Mouse (Mus musculus) neural tube, embryonic 14.5 days (tissue): ENCODE data around the gene Itga6. TPM values are rescaled to one million over a fixed set of nuclear protein-coding genes. Genes with fewer than 3 reads are reported as not detected.

Experiments used
- ATAC-seq: fragments of 200-750 bp; cut with Nextera tagmentation; 2 replicates; pipeline ENCODE4 v1.8.0; 2017; ENCODE audit warnings: low read depth, mild to moderate bottlenecking, moderate TSS enrichment, moderate library complexity
- H3K27ac ChIP-seq: fragments of 300-500 bp; sonication (generic); 2 replicates; pipeline ENCODE4 v1.5.1; 2014; ENCODE audit warnings: low read depth, mild to moderate bottlenecking, control low read depth, low read length, moderate library complexity, mixed read lengths
- H3K27me3 ChIP-seq: fragments of 300-500 bp; sonication (generic); 2 replicates; pipeline ENCODE4 v1.6.1; 2014; ENCODE audit warnings: low read length; ENCODE audit not compliant: control insufficient read depth, insufficient read depth
- H3K36me3 ChIP-seq: fragments of 300-500 bp; sonication (generic); 2 replicates; pipeline ENCODE4 v1.6.1; 2014; ENCODE audit warnings: low read length, mixed read lengths; ENCODE audit not compliant: control insufficient read depth, insufficient read depth
- H3K4me1 ChIP-seq: fragments of 300-500 bp; sonication (generic); 2 replicates; pipeline ENCODE4 v1.6.1; 2014; ENCODE audit warnings: low read length; ENCODE audit not compliant: control insufficient read depth, insufficient read depth
- H3K4me2 ChIP-seq: fragments of 300-500 bp; sonication (generic); 2 replicates; pipeline ENCODE4 v1.6.1; 2014; ENCODE audit warnings: mild to moderate bottlenecking, low read depth, low read length, control low read depth
- H3K4me3 ChIP-seq: fragments of 300-500 bp; sonication (generic); 2 replicates; pipeline ENCODE4 v1.5.1; 2014; ENCODE audit warnings: low read depth, low read length, control low read depth, mixed read lengths
- H3K9ac ChIP-seq: fragments of 300-500 bp; sonication (generic); replicated peaks from 2 replicates; pipeline ENCODE4 v1.6.1; 2014; ENCODE audit warnings: low read depth, mild to moderate bottlenecking, control low read depth, low read length, mixed read lengths
- H3K9me3 ChIP-seq: fragments of 300-500 bp; sonication (generic); 2 replicates; pipeline ENCODE4 v1.6.1; 2016; ENCODE audit warnings: low read length; ENCODE audit not compliant: control insufficient read depth
- WGBS: fragments of 180-500 bp; shearing (Covaris S2); extraction: QIAGEN DNeasy Blood & Tissue Kit; methylation state at CpG from one replicate; pipeline ENCODE4 v1.1.7; 2014; 5-methylcytosine and 5-hydroxymethylcytosine counted together
- polyA plus RNA-seq: library from polyadenylated mRNA; unstranded; fragments of >200 nt; fragmentation: Nextera tagmentation; extraction: Ambion mirVana; gene quantifications from 2 replicates; pipeline ENCODE4 v1.2.1, GENCODE M21; 2014

The Itga6 gene
- polyA plus RNA-seq, 1 experiment from 2014 or later, result 21.5 TPM

- H3K4me2 ChIP-seq, result no peak overlapping the region
- ATAC-seq, result no peak
- WGBS, result 67% methylated on average over 7 of the region's 7 CpGs
- peaks cover 4% of the 10 kb centered on the region; the same call in 1 of the 2 replicates for H3K4me1 ChIP-seq
- no peaks in the 10 kb centered on the region for H3K9me3 ChIP-seq
- no peaks in the 10 kb centered on the region for H3K27me3 ChIP-seq
- H3K36me3 ChIP-seq, result no peaks in the 10 kb centered on the region
- H3K27ac ChIP-seq, result no peak overlapping the region
- H3K4me3 ChIP-seq, result no peak overlapping the region
- no peak overlapping the region for H3K9ac ChIP-seq
Observed at GRCm38 (mm10) chr2:71743377-71743776, 2.0 kb upstream of the Itga6 start.

- Histone ChIP-seq H3K9ac (no peak overlapping the region), H3K9me3 (no peaks in the 10 kb centered on the region), H3K36me3 (no peaks in the 10 kb centered on the region), H3K4me1 (peaks cover 4% of the 10 kb centered on the region; the same call in 1 of the 2 replicates), H3K4me2 (no peak overlapping the region), H3K27ac (no peak overlapping the region), H3K4me3 (no peak overlapping the region), H3K27me3 (no peaks in the 10 kb centered on the region)
- no peak for ATAC-seq
- WGBS, result 24% methylated on average over 9 of the region's 9 CpGs
Observed at GRCm38 (mm10) chr2:71744320-71744719, 1.1 kb upstream of the Itga6 start.

- Histone ChIP-seq H3K9ac (no peak overlapping the region), H3K9me3 (no peaks in the 10 kb centered on the region), H3K4me1 (peaks cover 8% of the 10 kb centered on the region; the same call in 1 of the 2 replicates), H3K27me3 (no peaks in the 10 kb centered on the region), H3K27ac (no peak overlapping the region), H3K4me3 (no peak overlapping the region), H3K36me3 (no peaks in the 10 kb centered on the region), H3K4me2 (no peak overlapping the region)
- ATAC-seq, result no peak
- 12% methylated on average over 11 of the region's 11 CpGs for WGBS
Observed at GRCm38 (mm10) chr2:71744861-71745507, 432 bp upstream of the Itga6 start.

- no peak for ATAC-seq
- Histone ChIP-seq H3K9me3 (no peaks in the 10 kb centered on the region), H3K27ac (no peak overlapping the region), H3K4me2 (no peak overlapping the region), H3K36me3 (no peaks in the 10 kb centered on the region), H3K4me1 (peaks cover 9% of the 10 kb centered on the region; the same call in 1 of the 2 replicates), H3K27me3 (no peaks in the 10 kb centered on the region), H3K9ac (no peak overlapping the region), H3K4me3 (no peak overlapping the region)
- 90% methylated on average over 5 of the region's 5 CpGs for WGBS
Observed at GRCm38 (mm10) chr2:71748451-71748850, 3.0 kb downstream of the Itga6 start.

GRCm38 (mm10) chr2:71749367-71750086, 4.1 kb downstream of the Itga6 start:
- no peak overlapping the region for H3K4me3 ChIP-seq
- no peak for ATAC-seq

GRCm38 (mm10) chr2:71750087-71750453, 4.7 kb downstream of the Itga6 start:
- H3K4me2 ChIP-seq, result peak overlapping the region; percentile 6; the same call in 1 of the 2 replicates
- peaks cover 6% of the 10 kb centered on the region; the same call in 1 of the 2 replicates for H3K4me1 ChIP-seq
- ATAC-seq, result no peak
- H3K4me3 ChIP-seq, result no peak overlapping the region
- H3K27me3 ChIP-seq, result no peaks in the 10 kb centered on the region
- no peak overlapping the region for H3K9ac ChIP-seq
- no peaks in the 10 kb centered on the region for H3K36me3 ChIP-seq
- H3K9me3 ChIP-seq, result no peaks in the 10 kb centered on the region
- WGBS, result 51% methylated on average over 10 of the region's 10 CpGs
- H3K27ac ChIP-seq, result no peak overlapping the region

More at GRCm38 (mm10) chr2:71749367-71750086, 4.1 kb downstream of the Itga6 start:
- Histone ChIP-seq H3K4me2 (peak overlapping the region; percentile 6; the same call in 1 of the 2 replicates), H3K9me3 (no peaks in the 10 kb centered on the region), H3K9ac (no peak overlapping the region), H3K36me3 (no peaks in the 10 kb centered on the region), H3K4me1 (peaks cover 9% of the 10 kb centered on the region; the same call in 1 of the 2 replicates), H3K27ac (no peak overlapping the region), H3K27me3 (no peaks in the 10 kb centered on the region)
- WGBS, result 35% methylated on average over 13 of the region's 13 CpGs

- WGBS, result 82% methylated on average over 8 of the region's 8 CpGs
- Histone ChIP-seq H3K36me3 (no peaks in the 10 kb centered on the region), H3K27me3 (no peaks in the 10 kb centered on the region), H3K4me3 (no peak overlapping the region), H3K4me2 (no peak overlapping the region), H3K9ac (no peak overlapping the region), H3K4me1 (0 out of 2 replicates have a peak, but pooled peaks cover 5% of the 10 kb centered on the region), H3K27ac (no peak overlapping the region), H3K9me3 (no peaks in the 10 kb centered on the region)
- ATAC-seq, result peak; percentile 14; the same call in 1 of the 2 replicates
Observed at GRCm38 (mm10) chr2:71751336-71751735, 5.9 kb downstream of the Itga6 start.

- Histone ChIP-seq H3K4me1 (0 out of 2 replicates have a peak, but pooled peaks cover 5% of the 10 kb centered on the region), H3K27ac (no peak overlapping the region), H3K4me3 (no peak overlapping the region), H3K36me3 (no peaks in the 10 kb centered on the region), H3K4me2 (no peak overlapping the region), H3K27me3 (no peaks in the 10 kb centered on the region), H3K9me3 (no peaks in the 10 kb centered on the region), H3K9ac (no peak overlapping the region)
- ATAC-seq, result no peak
- 76% methylated on average over 2 of the region's 2 CpGs for WGBS
Observed at GRCm38 (mm10) chr2:71751863-71752262, 6.4 kb downstream of the Itga6 start.

GRCm38 (mm10) chr2:71752383-71752782, 7.0 kb downstream of the Itga6 start:
- Histone ChIP-seq H3K4me2 (no peak overlapping the region), H3K36me3 (no peaks in the 10 kb centered on the region), H3K9me3 (no peaks in the 10 kb centered on the region), H3K4me1 (0 out of 2 replicates have a peak, but pooled peaks cover 5% of the 10 kb centered on the region), H3K4me3 (no peak overlapping the region), H3K27me3 (no peaks in the 10 kb centered on the region), H3K9ac (no peak overlapping the region), H3K27ac (no peak overlapping the region)
- 84% methylated on average over 2 of the region's 2 CpGs for WGBS
- ATAC-seq, result no peak
